Mouse (Mus musculus) limb, embryonic 14.5 days (tissue): Measurements from ENCODE around the gene Fto. TPM values are rescaled to one million over a fixed set of nuclear protein-coding genes. Genes with fewer than 3 reads are reported as not detected.
A peak's percentile ranks its signal among the peaks of the same experiment; 100 is the strongest.

Experiments
- ATAC-seq: fragments of 200-750 bp; cut with Nextera tagmentation; 2 replicates; pipeline ENCODE4 v1.8.0; 2017; ENCODE audit warnings: low read depth, moderate number of reproducible peaks, moderate TSS enrichment; ENCODE audit not compliant: low FRiP score
- DNase-seq: peaks from one replicate; pipeline ENCODE4 v3.0.0-alpha.2; 2015; ENCODE audit warnings: low spot score
- H3K27ac ChIP-seq: fragments of 300-500 bp; sonication (generic); replicated peaks from 2 replicates; pipeline ENCODE4 v1.5.1; 2014; ENCODE audit warnings: low read depth, mild to moderate bottlenecking, low read length, moderate library complexity, mixed read lengths
- H3K27me3 ChIP-seq: fragments of 300-500 bp; sonication (generic); 2 replicates; pipeline ENCODE4 v1.6.1; 2014; ENCODE audit warnings: low read length, mixed read lengths; ENCODE audit not compliant: control insufficient read depth, insufficient read depth
- H3K36me3 ChIP-seq: fragments of 300-500 bp; sonication (generic); 2 replicates; pipeline ENCODE4 v1.6.1; 2014; ENCODE audit warnings: mild to moderate bottlenecking, low read length, moderate library complexity, mixed read lengths; ENCODE audit not compliant: control insufficient read depth, insufficient read depth
- H3K4me1 ChIP-seq: fragments of 300-500 bp; sonication (generic); 2 replicates; pipeline ENCODE4 v1.6.1; 2014; ENCODE audit warnings: antibody characterized with exemption, low read length, mixed read lengths; ENCODE audit not compliant: control insufficient read depth, insufficient read depth
- H3K4me2 ChIP-seq: fragments of 300-500 bp; sonication (generic); replicated peaks from 2 replicates; pipeline ENCODE4 v1.6.1; 2014; ENCODE audit warnings: low read depth, mild to moderate bottlenecking, low read length, moderate library complexity; ENCODE audit not compliant: severe bottlenecking
- H3K4me3 ChIP-seq: fragments of 300-500 bp; sonication (generic); replicated peaks from 2 replicates; pipeline ENCODE4 v1.5.1; 2014; ENCODE audit warnings: low read length
- H3K9ac ChIP-seq: fragments of 300-500 bp; sonication (generic); 2 replicates; pipeline ENCODE4 v1.6.1; 2014; ENCODE audit warnings: mild to moderate bottlenecking, low read depth, low read length, moderate library complexity; ENCODE audit not compliant: severe bottlenecking
- H3K9me3 ChIP-seq: fragments of 300-500 bp; sonication (generic); 2 replicates; pipeline ENCODE4 v1.6.1; 2016; ENCODE audit warnings: low read length; ENCODE audit not compliant: control insufficient read depth
- POLR2A ChIP-seq: fragments of 200-500 bp; IDR thresholded peaks from 2 replicates; pipeline ENCODE4 v1.8.0; 2012; ENCODE audit warnings: inconsistent platforms, mild to moderate bottlenecking, moderate library complexity, borderline replicate concordance; ENCODE audit not compliant: insufficient read depth, insufficient read length; ENCODE audit errors: extremely low read depth
- WGBS: fragments of 180-500 bp; shearing (Covaris S2); extraction: QIAGEN DNeasy Blood & Tissue Kit; methylation state at CpG from one replicate; pipeline ENCODE4 v1.1.7; 2014; 5-methylcytosine and 5-hydroxymethylcytosine counted together
- polyA plus RNA-seq, 2 experiments: library from polyadenylated mRNA; depleted of rRNA in 1 of 2; stranded (reverse) in 1 of 2; unstranded in 1 of 2; fragments of >200 nt; fragmentation: Nextera tagmentation in 1 of 2; extraction: Ambion mirVana in 1 of 2; gene quantifications; 2 replicates each; pipeline versions ENCODE4 v1.2.1 to v1.2.3; 2012 to 2014

Gene Fto
- polyA plus RNA-seq, 2 experiments = 80.0 to 107 TPM

DNA sequence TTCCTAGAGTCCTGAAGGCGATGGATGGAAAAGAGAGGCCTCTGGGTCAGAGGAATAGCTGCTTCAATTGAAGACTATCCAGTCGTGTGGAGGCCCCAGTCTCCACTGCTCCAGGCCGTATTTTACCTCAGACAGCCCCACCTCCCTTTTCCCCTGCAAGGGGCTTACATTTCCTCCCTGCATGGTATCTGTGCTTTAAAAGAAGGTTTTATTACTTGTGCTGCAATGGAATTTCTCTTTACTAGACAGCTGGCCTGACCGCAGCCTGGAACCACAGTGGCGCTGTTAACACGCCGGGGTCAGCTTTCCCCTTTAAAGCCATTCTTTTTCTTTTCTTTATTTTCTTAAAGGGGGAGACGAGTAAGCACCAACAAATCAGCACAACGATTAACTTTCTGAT is 300.3 kb downstream of the Fto start:
- Histone ChIP-seq H3K4me1 (peaks cover 47% of the 10 kb centered on the region), H3K9me3 (no peaks in the 10 kb centered on the region), H3K9ac (no peak overlapping the region), H3K4me3 (no peak overlapping the region), H3K36me3 (no peaks in the 10 kb centered on the region), H3K27ac (no peak overlapping the region), H3K4me2 (no peak overlapping the region), H3K27me3 (peaks cover 47% of the 10 kb centered on the region)
- WGBS = 11% methylated on average over 9 of the region's 9 CpGs
- ATAC-seq (peak; percentile 86), DNase-seq (peak; percentile 73)
- no peak for TF ChIP-seq POLR2A

GRCm38 (mm10) chr8:91615196-91615595 is 301.9 kb downstream of the Fto start:
- H3K4me2 ChIP-seq = no peak overlapping the region
- TF ChIP-seq POLR2A = no peak
- H3K9ac ChIP-seq = no peak overlapping the region
- ATAC-seq (no peak), DNase-seq (no peak)
- no peaks in the 10 kb centered on the region for H3K36me3 ChIP-seq
- H3K4me1 ChIP-seq = peaks cover 47% of the 10 kb centered on the region
- H3K9me3 ChIP-seq = no peaks in the 10 kb centered on the region
- peaks cover 50% of the 10 kb centered on the region for H3K27me3 ChIP-seq
- H3K27ac ChIP-seq = 0 out of 2 replicates have a peak overlapping the region, but pooled peaks have one; percentile 13
- H3K4me3 ChIP-seq = no peak overlapping the region
- WGBS = 29% methylated on average over 8 of the region's 8 CpGs

GRCm38 (mm10) chr8:91615781-91616683 is 302.7 kb downstream of the Fto start:
- no peak overlapping the region for H3K27ac ChIP-seq
- no peak for DNase-seq
- H3K4me2 ChIP-seq = no peak overlapping the region
- no peaks in the 10 kb centered on the region for H3K9me3 ChIP-seq
- ATAC-seq = no peak
- no peak overlapping the region for H3K4me3 ChIP-seq
- H3K36me3 ChIP-seq = no peaks in the 10 kb centered on the region
- H3K9ac ChIP-seq = no peak overlapping the region
- peaks cover 47% of the 10 kb centered on the region for H3K4me1 ChIP-seq
- H3K27me3 ChIP-seq = peaks cover 46% of the 10 kb centered on the region
- no peak for TF ChIP-seq POLR2A
- WGBS = 66% methylated on average over 11 of the region's 11 CpGs

DNA sequence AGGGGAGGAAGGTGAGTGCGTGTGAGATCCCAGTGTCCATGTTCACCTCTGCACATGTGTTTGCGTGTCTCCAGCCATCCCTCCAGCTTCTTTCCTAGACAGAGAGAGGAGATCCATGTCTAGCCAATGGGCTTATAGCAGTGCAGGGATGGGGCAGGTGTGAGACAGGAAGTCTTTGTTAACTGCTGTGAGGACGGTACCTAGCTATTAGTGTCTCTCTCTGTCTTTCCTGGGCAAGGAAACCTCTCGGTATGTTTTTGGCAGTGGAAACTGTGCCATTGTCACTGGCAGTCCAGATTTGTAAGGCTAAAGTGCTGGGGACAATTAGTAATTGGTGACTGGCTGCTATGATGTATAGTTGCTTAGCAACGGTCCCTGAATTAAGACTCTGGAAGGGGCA is 304.4 kb downstream of the Fto start:
- H3K4me1 ChIP-seq = peaks cover 32% of the 10 kb centered on the region
- no peak overlapping the region for H3K9ac ChIP-seq
- no peak for ATAC-seq
- no peak overlapping the region for H3K4me2 ChIP-seq
- no peak for TF ChIP-seq POLR2A
- no peaks in the 10 kb centered on the region for H3K9me3 ChIP-seq
- peaks cover 53% of the 10 kb centered on the region for H3K27me3 ChIP-seq
- no peak for DNase-seq
- H3K27ac ChIP-seq = no peak overlapping the region
- 70% methylated on average over 5 of the region's 5 CpGs for WGBS
- no peaks in the 10 kb centered on the region for H3K36me3 ChIP-seq
- H3K4me3 ChIP-seq = no peak overlapping the region

DNA sequence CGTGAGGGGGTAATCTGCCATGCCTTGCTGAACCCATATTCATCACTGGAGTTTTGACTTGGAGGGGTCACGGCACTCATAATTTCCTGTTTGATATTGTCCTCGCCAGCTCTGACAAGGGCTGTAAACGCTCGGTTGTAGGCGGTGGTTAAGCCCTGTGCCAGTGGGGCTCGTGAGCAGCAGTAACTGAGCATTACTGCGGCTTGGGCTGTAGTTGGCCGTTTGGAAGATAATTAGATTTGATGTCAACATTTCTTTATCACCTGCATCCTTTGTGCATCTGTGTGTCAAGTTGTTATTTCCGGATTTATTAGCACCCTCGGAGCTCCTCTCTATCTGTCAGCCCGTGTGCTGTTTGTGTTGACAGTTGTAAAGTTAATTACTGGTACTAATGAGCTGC is 309.4 kb downstream of the Fto start:
- Histone ChIP-seq H3K27ac (no peak overlapping the region), H3K4me1 (no peaks in the 10 kb centered on the region), H3K4me2 (no peak overlapping the region), H3K9ac (no peak overlapping the region), H3K9me3 (no peaks in the 10 kb centered on the region), H3K4me3 (no peak overlapping the region), H3K27me3 (peaks cover 85% of the 10 kb centered on the region), H3K36me3 (no peaks in the 10 kb centered on the region)
- no peak for ATAC-seq
- no peak for DNase-seq
- TF ChIP-seq POLR2A = no peak
- 22% methylated on average over 12 of the region's 12 CpGs for WGBS
